Mouse (Mus musculus) kidney, embryonic 14.5 days (tissue): ENCODE measurements around the gene Ndufs2. TPM values are rescaled to one million over a fixed set of nuclear protein-coding genes. Genes with fewer than 3 reads are reported as not detected.

Source experiments
- ATAC-seq: fragments of 200-750 bp; cut with Nextera tagmentation; 2 replicates; pipeline ENCODE4 v1.8.0; 2017; ENCODE audit warnings: moderate number of reproducible peaks, mild to moderate bottlenecking, moderate TSS enrichment, moderate library complexity; ENCODE audit not compliant: low FRiP score, low TSS enrichment
- H3K27ac ChIP-seq: fragments of 300-500 bp; sonication (generic); 2 replicates; pipeline ENCODE4 v1.5.1; 2014; ENCODE audit warnings: low read depth, mild to moderate bottlenecking, low read length, moderate library complexity, mixed read lengths
- H3K27me3 ChIP-seq: fragments of 300-500 bp; sonication (generic); 2 replicates; pipeline ENCODE4 v1.6.1; 2014; ENCODE audit warnings: mild to moderate bottlenecking, low read length; ENCODE audit not compliant: control insufficient read depth, insufficient read depth
- H3K36me3 ChIP-seq: fragments of 300-500 bp; sonication (generic); 2 replicates; pipeline ENCODE4 v1.6.1; 2014; ENCODE audit warnings: low read length, mixed read lengths; ENCODE audit not compliant: control insufficient read depth, insufficient read depth
- H3K4me1 ChIP-seq: fragments of 300-500 bp; sonication (generic); 2 replicates; pipeline ENCODE4 v1.6.1; 2014; ENCODE audit warnings: low read length, mixed read lengths; ENCODE audit not compliant: control insufficient read depth, insufficient read depth
- H3K4me2 ChIP-seq: fragments of 300-500 bp; sonication (generic); replicated peaks from 2 replicates; pipeline ENCODE4 v1.6.1; 2014; ENCODE audit warnings: low read depth, mild to moderate bottlenecking, low read length
- H3K4me3 ChIP-seq: fragments of 300-500 bp; sonication (generic); 2 replicates; pipeline ENCODE4 v1.5.1; 2014; ENCODE audit warnings: mild to moderate bottlenecking, low read length
- H3K9ac ChIP-seq: fragments of 300-500 bp; sonication (generic); 2 replicates; pipeline ENCODE4 v1.6.1; 2014; ENCODE audit warnings: low read depth, mild to moderate bottlenecking, low read length, moderate library complexity
- H3K9me3 ChIP-seq: fragments of 300-500 bp; sonication (generic); 2 replicates; pipeline ENCODE4 v1.6.1; 2016; ENCODE audit warnings: low read length; ENCODE audit not compliant: control insufficient read depth
- WGBS: fragments of 180-500 bp; shearing (Covaris S2); extraction: QIAGEN DNeasy Blood & Tissue Kit; methylation state at CpG from one replicate; pipeline ENCODE4 v1.1.7; 2014; 5-methylcytosine and 5-hydroxymethylcytosine counted together
- polyA plus RNA-seq: library from polyadenylated mRNA; unstranded; fragments of >200 nt; fragmentation: Nextera tagmentation; extraction: Ambion mirVana; gene quantifications from 2 replicates; pipeline ENCODE4 v1.2.1, GENCODE M21; 2014

Gene Ndufs2
- polyA plus RNA-seq, 1 experiment from 2014 or later, result 293 TPM

DNA sequence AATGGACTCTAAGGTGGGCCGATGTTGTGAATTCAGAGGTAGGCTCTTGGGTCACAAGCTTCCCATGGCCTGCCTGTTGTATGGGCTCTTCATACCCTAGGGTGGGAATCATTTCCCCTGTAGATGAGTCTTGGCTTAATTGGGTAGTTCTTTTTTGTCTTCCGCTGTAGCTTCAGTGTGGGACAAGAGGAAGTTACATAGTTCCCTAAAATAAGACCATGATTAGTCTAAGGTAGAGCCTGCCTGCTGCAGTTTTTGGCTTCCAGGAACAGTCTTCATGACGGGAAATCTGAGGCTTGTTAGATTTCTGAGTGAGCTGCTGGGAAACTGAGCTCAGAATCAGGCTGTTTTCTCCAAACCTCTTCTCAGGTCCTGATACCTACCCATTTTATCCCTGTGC lies 20.9 kb upstream of the Ndufs2 start:
- H3K27me3 ChIP-seq, result no peaks in the 10 kb centered on the region
- H3K4me3 ChIP-seq, result no peak overlapping the region
- H3K36me3 ChIP-seq, result peaks cover 47% of the 10 kb centered on the region
- no peaks in the 10 kb centered on the region for H3K9me3 ChIP-seq
- no peak overlapping the region; the same call in 1 of the 2 replicates for H3K9ac ChIP-seq
- no peak for ATAC-seq
- H3K27ac ChIP-seq, result no peak overlapping the region
- H3K4me2 ChIP-seq, result no peak overlapping the region
- H3K4me1 ChIP-seq, result peaks cover 9% of the 10 kb centered on the region
- WGBS, result 92% methylated on average over 3 of the region's 3 CpGs

DNA sequence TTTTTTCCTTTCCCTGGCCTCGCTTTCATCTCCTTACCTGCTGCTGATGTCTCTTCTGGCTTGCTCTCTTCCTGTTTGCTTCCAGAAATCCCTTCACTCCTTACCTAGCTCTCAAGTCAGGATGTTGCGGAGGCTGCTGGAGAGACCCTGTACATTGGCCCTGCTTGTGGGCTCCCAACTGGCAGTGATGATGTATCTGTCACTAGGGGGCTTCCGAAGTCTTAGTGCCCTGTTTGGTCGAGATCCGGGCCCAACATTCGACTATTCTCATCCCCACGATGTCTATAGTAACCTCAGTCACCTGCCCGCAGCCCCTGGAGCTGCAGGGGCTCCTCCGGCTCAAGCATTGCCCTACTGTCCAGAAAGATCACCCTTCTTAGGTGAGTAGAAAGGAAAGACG lies 20.4 kb upstream of the Ndufs2 start:
- Histone ChIP-seq H3K4me1 (peaks cover 9% of the 10 kb centered on the region), H3K27ac (no peak overlapping the region), H3K36me3 (peaks cover 42% of the 10 kb centered on the region), H3K4me3 (no peak overlapping the region), H3K27me3 (no peaks in the 10 kb centered on the region), H3K9me3 (no peaks in the 10 kb centered on the region), H3K9ac (no peak overlapping the region; the same call in 1 of the 2 replicates), H3K4me2 (peak overlapping the region; percentile 91; the same call in 1 of the 2 replicates)
- 74% methylated on average over 10 of the region's 10 CpGs for WGBS
- no peak for ATAC-seq

GRCm38 (mm10) chr1:171271196-171271595 lies 20.0 kb upstream of the Ndufs2 start:
- ATAC-seq, result no peak
- 40% methylated on average over 9 of the region's 9 CpGs for WGBS
- Histone ChIP-seq H3K9me3 (no peaks in the 10 kb centered on the region), H3K4me2 (peak overlapping the region; percentile 91), H3K27ac (peak overlapping the region; percentile 55; the same call in 1 of the 2 replicates), H3K27me3 (no peaks in the 10 kb centered on the region), H3K9ac (peak overlapping the region; percentile 80), H3K36me3 (peaks cover 38% of the 10 kb centered on the region), H3K4me1 (peaks cover 9% of the 10 kb centered on the region), H3K4me3 (peak overlapping the region; percentile 87)

DNA sequence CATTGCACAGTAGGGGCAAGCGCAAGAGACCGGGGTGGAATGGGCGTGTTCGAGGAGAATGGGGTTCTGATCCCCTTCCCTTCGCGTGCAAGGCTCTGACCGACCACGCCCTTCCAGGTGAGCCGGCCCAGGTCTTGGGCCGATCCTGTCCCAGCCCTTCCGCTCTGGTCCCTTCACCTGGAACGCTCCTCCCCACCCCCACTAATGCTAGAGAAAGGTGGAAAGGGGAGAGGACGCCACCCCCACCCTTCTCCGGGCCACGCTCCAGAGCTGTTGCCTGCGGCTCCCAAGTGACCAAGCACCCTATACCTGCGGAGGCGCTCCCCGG lies 19.3 kb upstream of the Ndufs2 start:
- 1% methylated on average over 15 of the region's 19 CpGs for WGBS
- peak overlapping the region; percentile 80 for H3K9ac ChIP-seq
- H3K4me2 ChIP-seq, result peak overlapping the region; percentile 91
- no peaks in the 10 kb centered on the region for H3K27me3 ChIP-seq
- H3K9me3 ChIP-seq, result no peaks in the 10 kb centered on the region
- peak overlapping the region; percentile 55 for H3K27ac ChIP-seq
- peaks cover 32% of the 10 kb centered on the region for H3K36me3 ChIP-seq
- peak; percentile 88 for ATAC-seq
- H3K4me1 ChIP-seq, result peaks cover 9% of the 10 kb centered on the region
- peak overlapping the region; percentile 87 for H3K4me3 ChIP-seq

DNA sequence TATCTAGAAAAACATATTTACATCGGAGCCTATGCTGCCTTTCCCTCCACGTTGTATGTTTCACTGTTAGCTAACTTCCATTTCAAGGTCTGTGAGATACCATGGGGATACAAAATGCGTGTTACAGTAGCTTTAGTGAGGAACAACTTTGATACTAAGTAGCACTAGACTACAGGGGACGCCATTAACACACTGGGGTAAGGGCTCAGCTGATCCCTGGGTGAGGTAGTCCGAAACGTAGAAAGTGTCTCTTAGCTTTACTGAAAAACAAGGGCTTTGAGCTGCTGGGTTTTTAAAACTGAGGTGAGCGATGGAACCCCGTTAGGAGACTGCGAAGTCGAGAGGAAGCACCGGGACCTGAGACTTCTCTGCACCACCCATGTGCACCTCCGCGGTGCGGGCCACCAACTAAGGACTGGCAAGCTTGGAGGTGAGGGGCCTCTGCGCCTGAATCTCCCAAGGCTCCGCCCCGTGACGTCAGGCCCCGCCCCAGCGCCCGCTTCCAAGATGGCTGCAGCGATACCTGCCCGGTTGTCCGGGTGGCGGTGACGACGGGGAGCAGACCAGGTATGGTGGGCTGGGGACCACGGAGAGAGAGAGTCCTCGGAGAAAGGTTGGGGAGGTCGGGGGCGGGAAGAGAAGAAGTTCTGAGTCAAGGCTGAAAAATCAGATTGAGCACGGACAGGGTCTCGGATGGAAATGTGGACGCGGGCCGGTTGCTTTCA lies 18.8 kb upstream of the Ndufs2 start, which contains the start of gene B4galt3:
Gene B4galt3, plus strand, starts transcription at position 481 of the 725 bp plus-strand sequence.
- WGBS, result 4% methylated on average over 36 of the region's 36 CpGs
- Histone ChIP-seq H3K27me3 (no peaks in the 10 kb centered on the region), H3K4me2 (peak within 1 kb of the TSS; percentile 91), H3K27ac (peak within 1 kb of the TSS; percentile 55), H3K9me3 (no peaks in the 10 kb centered on the region), H3K4me1 (peaks cover 9% of the 10 kb centered on the region), H3K9ac (peak within 1 kb of the TSS; percentile 80), H3K4me3 (peak within 1 kb of the TSS; percentile 87), H3K36me3 (peaks cover 28% of the 10 kb centered on the region)
- ATAC-seq, result peak; percentile 96

GRCm38 (mm10) chr1:171268341-171268740 lies 17.2 kb upstream of the Ndufs2 start:
- no peak for ATAC-seq
- Histone ChIP-seq H3K36me3 (peaks cover 11% of the 10 kb centered on the region; the same call in 1 of the 2 replicates), H3K9ac (no peak overlapping the region), H3K4me3 (no peak overlapping the region), H3K27me3 (no peaks in the 10 kb centered on the region), H3K4me1 (peaks cover 9% of the 10 kb centered on the region), H3K27ac (no peak overlapping the region), H3K9me3 (no peaks in the 10 kb centered on the region), H3K4me2 (no peak overlapping the region)
- 59% methylated on average over 1 of the region's 1 CpGs for WGBS

DNA sequence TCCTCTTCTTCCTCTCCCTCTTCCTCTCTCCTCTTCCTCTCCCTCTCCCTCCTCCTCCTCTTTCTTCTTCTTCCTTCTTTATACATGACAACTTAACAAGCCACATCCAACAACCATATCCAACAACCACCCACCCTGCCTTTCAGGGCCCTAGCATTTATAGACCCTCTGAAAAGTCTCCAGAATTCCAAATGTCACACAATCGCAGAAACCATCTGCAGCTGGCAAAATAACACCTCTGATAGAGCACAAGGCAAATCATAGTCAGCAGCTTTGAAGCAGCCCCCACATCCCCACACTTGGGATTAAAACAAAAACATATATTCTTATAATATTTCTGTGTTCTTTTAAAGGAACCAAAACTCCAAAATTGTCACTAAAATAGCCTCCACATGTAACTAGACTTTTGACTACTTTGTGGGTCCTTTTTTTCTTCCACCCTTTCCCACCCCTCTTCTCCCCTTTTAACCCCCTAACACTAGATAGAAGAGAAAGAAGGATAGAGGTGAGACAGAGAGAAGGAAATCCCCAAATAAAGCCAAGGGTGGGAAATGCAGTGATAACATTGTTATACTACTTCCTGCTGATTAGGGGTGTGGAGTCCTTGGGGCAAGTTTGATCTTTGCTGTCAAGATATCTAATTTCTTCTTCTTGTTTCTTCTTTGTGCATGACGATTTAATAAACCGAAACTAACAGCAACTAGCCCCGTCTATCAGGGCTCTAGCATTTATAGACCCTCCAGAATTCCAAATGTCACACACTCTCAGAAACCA lies 15.0 kb upstream of the Ndufs2 start:
- Histone ChIP-seq H3K9ac (no peak overlapping the region), H3K27me3 (no peaks in the 10 kb centered on the region), H3K4me3 (no peak overlapping the region), H3K36me3 (no peaks in the 10 kb centered on the region), H3K4me2 (no peak overlapping the region), H3K9me3 (no peaks in the 10 kb centered on the region), H3K4me1 (peaks cover 10% of the 10 kb centered on the region), H3K27ac (no peak overlapping the region)
- WGBS, result 70% methylated on average over 4 of the region's 4 CpGs
- no peak for ATAC-seq

- Histone ChIP-seq H3K36me3 (peaks cover 3% of the 10 kb centered on the region), H3K9me3 (no peaks in the 10 kb centered on the region), H3K4me1 (peaks cover 11% of the 10 kb centered on the region; the same call in 1 of the 2 replicates), H3K4me3 (no peak overlapping the region), H3K27ac (peak overlapping the region; percentile 81), H3K9ac (no peak overlapping the region), H3K27me3 (no peaks in the 10 kb centered on the region), H3K4me2 (no peak overlapping the region)
- 73% methylated on average over 3 of the region's 3 CpGs for WGBS
- no peak for ATAC-seq
Observed at GRCm38 (mm10) chr1:171263666-171264461, 12.7 kb upstream of the Ndufs2 start.
